Mouse (Mus musculus): ENCODE results near the gene Catsperz. TPM values are rescaled to one million over a fixed set of nuclear protein-coding genes. Genes with fewer than 3 reads are reported as not detected.

Gene Catsperz
- total RNA-seq (2021) = 10 to 100 TPM; 11.0 to 12.1 TPM

- DNase-seq (ENCODE audit: extremely low spot score in 1 of 2, low spot score in 1 of 2) = no peak
These were observed at the start of gene Catsperz for GRCm38 (mm10) chr19:6925307-6925573. TSS of gene Catsperz (minus strand) at chr19:6925380.

- DNase-seq (ENCODE audit: extremely low spot score in 1 of 2, low spot score in 1 of 2) = peak; percentile 56 to 72
These were observed 49.3 kb upstream of the Catsperz start, which contains the start of gene Ppp1r14b for GRCm38 (mm10) chr19:6974211-6975205. TSS of gene Ppp1r14b (plus strand) at chr19:6974968.

GRCm38 (mm10) chr19:6973581-6974190 is 48.5 kb upstream of the Catsperz start:
- DNase-seq (ENCODE audit: extremely low spot score in 1 of 2, low spot score in 1 of 2) = no peak

GRCm38 (mm10) chr19:6972247-6972917 is 47.2 kb upstream of the Catsperz start:
- no peak for DNase-seq (ENCODE audit: extremely low spot score in 1 of 2, low spot score in 1 of 2)

GRCm38 (mm10) chr19:6971644-6972043 is 46.5 kb upstream of the Catsperz start:
- DNase-seq (ENCODE audit: extremely low spot score in 1 of 2, low spot score in 1 of 2) = no peak

- DNase-seq (ENCODE audit: extremely low spot score in 1 of 2, low spot score in 1 of 2) = no peak
These were observed 45.4 kb upstream of the Catsperz start for GRCm38 (mm10) chr19:6970460-6971085.

GRCm38 (mm10) chr19:6969665-6970381 is 44.6 kb upstream of the Catsperz start:
- DNase-seq (ENCODE audit: extremely low spot score in 1 of 2, low spot score in 1 of 2) = peak in 1 of 2 experiments; percentile 56

GRCm38 (mm10) chr19:6969291-6969664 is 44.1 kb upstream of the Catsperz start:
- no peak for DNase-seq (ENCODE audit: extremely low spot score in 1 of 2, low spot score in 1 of 2)

GRCm38 (mm10) chr19:6968491-6969271 is 43.5 kb upstream of the Catsperz start:
- DNase-seq (ENCODE audit: extremely low spot score in 1 of 2, low spot score in 1 of 2) = no peak

GRCm38 (mm10) chr19:6956461-6956860 is 31.3 kb upstream of the Catsperz start:
- DNase-seq (ENCODE audit: extremely low spot score in 1 of 2, low spot score in 1 of 2) = no peak

- no peak for DNase-seq (ENCODE audit: extremely low spot score in 1 of 2, low spot score in 1 of 2)
These were observed 30.2 kb upstream of the Catsperz start for GRCm38 (mm10) chr19:6955424-6955823.

- no peak for DNase-seq (ENCODE audit: extremely low spot score in 1 of 2, low spot score in 1 of 2)
These were observed 28.9 kb upstream of the Catsperz start for GRCm38 (mm10) chr19:6954046-6954445.

GRCm38 (mm10) chr19:6952712-6953037 is 27.5 kb upstream of the Catsperz start:
- DNase-seq (ENCODE audit: extremely low spot score in 1 of 2, low spot score in 1 of 2) = no peak

GRCm38 (mm10) chr19:6951994-6952711 is 27.0 kb upstream of the Catsperz start:
- peak; percentile 58 to 60 for DNase-seq (ENCODE audit: extremely low spot score in 1 of 2, low spot score in 1 of 2)

- DNase-seq (ENCODE audit: extremely low spot score in 1 of 2, low spot score in 1 of 2) = peak; percentile 79 to 85
These were observed 26.3 kb upstream of the Catsperz start for GRCm38 (mm10) chr19:6951381-6951968.

GRCm38 (mm10) chr19:6950613-6951153 is 25.5 kb upstream of the Catsperz start:
- peak; percentile 51 to 52 for DNase-seq (ENCODE audit: extremely low spot score in 1 of 2, low spot score in 1 of 2)

- no peak for DNase-seq (ENCODE audit: extremely low spot score in 1 of 2, low spot score in 1 of 2)
These were observed 24.8 kb upstream of the Catsperz start for GRCm38 (mm10) chr19:6949951-6950350.

GRCm38 (mm10) chr19:6949532-6949931 is 24.4 kb upstream of the Catsperz start:
- DNase-seq (ENCODE audit: extremely low spot score in 1 of 2, low spot score in 1 of 2) = no peak
